Mouse (Mus musculus): ENCODE measurements around the gene Dgki. TPM values are rescaled to one million over a fixed set of nuclear protein-coding genes. Genes with fewer than 3 reads are reported as not detected.

Gene Dgki
- total RNA-seq, 1 experiment, result 0.94 TPM

DNA sequence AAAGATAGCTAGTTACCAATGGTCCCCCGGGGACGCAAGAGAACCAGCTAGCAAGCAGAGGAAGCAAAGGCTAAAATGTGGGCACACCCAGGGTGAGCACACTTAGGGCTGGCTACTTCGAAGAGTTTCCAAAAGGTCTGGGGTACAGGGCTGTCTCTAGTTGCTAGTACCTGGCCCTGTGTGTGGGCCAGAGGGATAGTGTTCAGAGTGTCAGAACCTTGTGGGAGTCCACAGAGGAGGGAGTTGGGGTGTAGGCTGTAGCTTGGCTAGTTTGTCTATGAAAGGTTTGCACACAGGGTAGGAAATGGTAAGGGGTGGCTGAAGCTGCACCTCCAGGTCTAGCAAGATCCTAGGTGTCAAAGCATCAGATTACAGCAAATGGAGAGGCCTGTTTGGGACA lies 25.1 kb upstream of the Dgki start:
- Histone ChIP-seq H3K4me3 (ENCODE audit: insufficient read depth in 1 of 2, low read depth in 1 of 2, low read length in 2 of 2, poor library complexity in 1 of 2, severe bottlenecking in 1 of 2) (no peak overlapping the region), H3K9ac (ENCODE audit: insufficient read depth, low read depth, low read length, poor library complexity, severe bottlenecking) (no peak overlapping the region), H3K27ac (ENCODE audit: insufficient read depth, low read depth, low read length, poor library complexity, severe bottlenecking) (no peak overlapping the region), H3K9me3 (ENCODE audit: control insufficient read depth, insufficient read depth, low read depth, low read length) (no peaks in the 10 kb centered on the region), H3K36me3 (ENCODE audit: control insufficient read depth, insufficient read depth, low read length, poor library complexity, severe bottlenecking) (no peaks in the 10 kb centered on the region), H3K4me1 (ENCODE audit: control insufficient read depth in 2 of 2, insufficient read depth in 2 of 2, low read length in 2 of 2, poor library complexity in 1 of 2) (peaks cover 2 to 3% of the 10 kb centered on the region in 2 experiments; a peak in 1 of 4 replicates)
- no peak for TF ChIP-seq ZNF384 (IDR thresholded peaks at IDR 0.05; ENCODE audit: low read depth, low read length)
- TF ChIP-seq HCFC1 (IDR thresholded peaks at IDR 0.05; ENCODE audit: borderline replicate concordance, insufficient read depth, low read length), result no peak
- TF ChIP-seq MAFK (IDR thresholded peaks at IDR 0.05; ENCODE audit: insufficient read depth, low read depth, low read length), result no peak
- TF ChIP-seq ZC3H11A (IDR thresholded peaks at IDR 0.05; ENCODE audit: borderline replicate concordance, low read depth, low read length), result no peak
- no peak for TF ChIP-seq CHD2 (IDR thresholded peaks at IDR 0.05; ENCODE audit: low read depth, low read length)
- in situ Hi-C loops (cut with MboI; ENCODE audit: low sequenced_read_pairs in 2 of 2, unreplicated experiment in 2 of 2), result no loop called here
- no peak for DNase-seq (ENCODE audit: low read depth, low spot score)

DNA sequence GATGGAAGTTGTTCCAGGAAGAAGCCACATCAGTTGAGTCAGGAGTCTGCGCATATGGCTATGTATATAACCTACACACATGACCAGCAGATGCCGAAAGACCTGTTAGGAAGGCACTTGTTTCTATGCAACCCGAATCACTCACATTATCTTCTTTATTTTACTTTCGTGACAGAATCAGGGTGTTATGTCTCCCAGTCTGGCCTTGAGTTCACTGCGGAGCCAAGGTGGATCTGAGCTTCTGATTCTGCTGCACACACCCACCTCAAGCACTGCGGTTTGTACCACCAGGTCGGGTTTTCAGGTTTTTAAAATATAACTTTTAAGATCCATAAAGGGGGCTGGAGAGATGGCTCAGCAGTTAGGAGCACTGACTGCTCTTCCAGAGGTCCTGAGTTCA lies 22.7 kb upstream of the Dgki start:
- in situ Hi-C loops (cut with MboI; ENCODE audit: low sequenced_read_pairs in 2 of 2, unreplicated experiment in 2 of 2), result no loop called here
- no peak overlapping the region for H3K4me3 ChIP-seq (ENCODE audit: insufficient read depth in 1 of 2, low read depth in 1 of 2, low read length in 2 of 2, poor library complexity in 1 of 2, severe bottlenecking in 1 of 2)
- no peaks in the 10 kb centered on the region for H3K9me3 ChIP-seq (ENCODE audit: control insufficient read depth, insufficient read depth, low read depth, low read length)
- H3K4me1 ChIP-seq (ENCODE audit: control insufficient read depth in 2 of 2, insufficient read depth in 2 of 2, low read length in 2 of 2, poor library complexity in 1 of 2), result peaks cover 2 to 3% of the 10 kb centered on the region in 2 experiments; a peak in 1 of 4 replicates
- TF ChIP-seq HCFC1 (IDR thresholded peaks at IDR 0.05; ENCODE audit: borderline replicate concordance, insufficient read depth, low read length) (no peak), MAFK (IDR thresholded peaks at IDR 0.05; ENCODE audit: insufficient read depth, low read depth, low read length) (no peak)
- no peak for DNase-seq (ENCODE audit: low read depth, low spot score)
- H3K9ac ChIP-seq (ENCODE audit: insufficient read depth, low read depth, low read length, poor library complexity, severe bottlenecking), result no peak overlapping the region
- H3K27ac ChIP-seq (ENCODE audit: insufficient read depth, low read depth, low read length, poor library complexity, severe bottlenecking), result no peak overlapping the region; the same call in 1 of the 2 replicates
- H3K36me3 ChIP-seq (ENCODE audit: control insufficient read depth, insufficient read depth, low read length, poor library complexity, severe bottlenecking), result no peaks in the 10 kb centered on the region

DNA sequence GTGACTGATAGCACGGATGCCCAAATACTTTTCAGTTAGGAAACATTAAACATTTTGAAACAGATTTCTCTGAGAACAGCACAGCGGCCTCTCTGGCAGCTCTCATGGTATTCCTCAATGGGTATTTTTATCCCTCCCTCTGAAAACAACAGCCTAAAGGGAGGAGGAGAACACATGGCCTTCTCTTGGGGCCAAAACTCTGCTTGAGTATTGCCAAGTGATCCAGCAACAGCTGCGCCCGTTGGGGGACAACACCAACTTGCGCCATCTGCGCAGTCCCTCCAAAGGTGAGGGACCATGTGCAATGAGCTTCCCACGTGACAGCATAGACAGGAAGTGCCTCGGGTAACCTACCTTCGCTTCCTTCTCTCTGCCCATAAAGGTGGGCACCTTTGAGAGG lies 22.1 kb upstream of the Dgki start:
- H3K27ac ChIP-seq (ENCODE audit: insufficient read depth, low read depth, low read length, poor library complexity, severe bottlenecking), result no peak overlapping the region; the same call in 1 of the 2 replicates
- no peak overlapping the region for H3K4me3 ChIP-seq (ENCODE audit: insufficient read depth in 1 of 2, low read depth in 1 of 2, low read length in 2 of 2, poor library complexity in 1 of 2, severe bottlenecking in 1 of 2)
- no peak overlapping the region for H3K9ac ChIP-seq (ENCODE audit: insufficient read depth, low read depth, low read length, poor library complexity, severe bottlenecking)
- H3K9me3 ChIP-seq (ENCODE audit: control insufficient read depth, insufficient read depth, low read depth, low read length), result no peaks in the 10 kb centered on the region
- no peaks in the 10 kb centered on the region for H3K4me1 ChIP-seq (ENCODE audit: control insufficient read depth in 2 of 2, insufficient read depth in 2 of 2, low read length in 2 of 2, poor library complexity in 1 of 2)
- no peak for DNase-seq (ENCODE audit: low read depth, low spot score)
- in situ Hi-C loops (cut with MboI; ENCODE audit: low sequenced_read_pairs in 2 of 2, unreplicated experiment in 2 of 2), result no loop called here
- H3K36me3 ChIP-seq (ENCODE audit: control insufficient read depth, insufficient read depth, low read length, poor library complexity, severe bottlenecking), result no peaks in the 10 kb centered on the region
- no peak for TF ChIP-seq MAFK (IDR thresholded peaks at IDR 0.05; ENCODE audit: insufficient read depth, low read depth, low read length)
- no peak for TF ChIP-seq HCFC1 (IDR thresholded peaks at IDR 0.05; ENCODE audit: borderline replicate concordance, insufficient read depth, low read length)
- no peak for TF ChIP-seq CHD2 (IDR thresholded peaks at IDR 0.05; ENCODE audit: low read depth, low read length)
- TF ChIP-seq ZC3H11A (IDR thresholded peaks at IDR 0.05; ENCODE audit: borderline replicate concordance, low read depth, low read length), result no peak
- no peak for TF ChIP-seq ZNF384 (IDR thresholded peaks at IDR 0.05; ENCODE audit: low read depth, low read length)

DNA sequence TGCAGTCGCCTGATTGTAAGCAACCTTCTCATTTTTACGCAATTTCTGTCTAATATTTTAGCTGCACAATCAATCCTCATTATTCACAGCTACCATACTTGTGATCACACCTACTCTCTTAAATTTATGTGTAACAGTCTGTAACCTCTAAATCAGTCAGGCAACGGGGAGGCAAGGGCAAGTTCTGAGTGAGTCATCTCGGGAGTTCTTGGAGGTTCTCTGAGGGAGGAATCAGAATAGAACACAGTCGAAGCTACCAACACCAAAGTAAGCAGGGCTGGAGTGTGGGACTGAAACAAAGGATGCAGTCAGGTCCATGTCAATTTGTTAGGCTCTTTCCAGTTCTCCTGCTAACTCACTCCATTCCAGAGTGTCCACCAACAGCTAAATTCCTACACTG lies 17.9 kb upstream of the Dgki start:
- H3K4me3 ChIP-seq (ENCODE audit: insufficient read depth in 1 of 2, low read depth in 1 of 2, low read length in 2 of 2, poor library complexity in 1 of 2, severe bottlenecking in 1 of 2), result no peak overlapping the region
- H3K9ac ChIP-seq (ENCODE audit: insufficient read depth, low read depth, low read length, poor library complexity, severe bottlenecking), result no peak overlapping the region
- TF ChIP-seq MAFK (IDR thresholded peaks at IDR 0.05; ENCODE audit: insufficient read depth, low read depth, low read length), result no peak
- no peaks in the 10 kb centered on the region for H3K36me3 ChIP-seq (ENCODE audit: control insufficient read depth, insufficient read depth, low read length, poor library complexity, severe bottlenecking)
- H3K4me1 ChIP-seq (ENCODE audit: control insufficient read depth in 2 of 2, insufficient read depth in 2 of 2, low read length in 2 of 2, poor library complexity in 1 of 2), result no peaks in the 10 kb centered on the region
- in situ Hi-C loops (cut with MboI; ENCODE audit: low sequenced_read_pairs in 2 of 2, unreplicated experiment in 2 of 2), result no loop called here
- DNase-seq (ENCODE audit: low read depth, low spot score), result no peak
- H3K27ac ChIP-seq (ENCODE audit: insufficient read depth, low read depth, low read length, poor library complexity, severe bottlenecking), result no peak overlapping the region
- no peaks in the 10 kb centered on the region for H3K9me3 ChIP-seq (ENCODE audit: control insufficient read depth, insufficient read depth, low read depth, low read length)

DNA sequence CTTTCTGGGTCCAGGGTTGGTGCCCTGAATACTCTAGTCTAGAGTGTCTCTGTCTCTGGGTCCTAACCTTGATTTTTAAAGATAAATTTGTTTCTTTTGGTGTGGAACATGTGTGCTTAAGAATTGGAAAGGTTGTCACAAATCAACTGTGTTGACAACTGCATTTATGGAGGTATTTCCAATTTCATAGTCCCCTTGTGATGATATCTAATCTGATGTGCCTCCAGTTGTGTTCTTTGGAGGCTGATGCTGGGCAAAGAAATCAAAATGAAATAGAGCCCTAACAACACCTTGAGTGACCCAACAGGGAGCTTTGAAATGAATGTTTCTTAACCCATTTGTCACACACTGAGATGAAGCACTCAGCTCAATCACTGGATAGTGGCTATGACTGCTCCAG lies 15.5 kb upstream of the Dgki start:
- in situ Hi-C loops (cut with MboI; ENCODE audit: low sequenced_read_pairs in 2 of 2, unreplicated experiment in 2 of 2), result no loop called here
- Histone ChIP-seq H3K36me3 (ENCODE audit: control insufficient read depth, insufficient read depth, low read length, poor library complexity, severe bottlenecking) (no peaks in the 10 kb centered on the region), H3K9me3 (ENCODE audit: control insufficient read depth, insufficient read depth, low read depth, low read length) (no peaks in the 10 kb centered on the region), H3K4me1 (ENCODE audit: control insufficient read depth in 2 of 2, insufficient read depth in 2 of 2, low read length in 2 of 2, poor library complexity in 1 of 2) (no peaks in the 10 kb centered on the region), H3K27ac (ENCODE audit: insufficient read depth, low read depth, low read length, poor library complexity, severe bottlenecking) (no peak overlapping the region), H3K4me3 (ENCODE audit: insufficient read depth in 1 of 2, low read depth in 1 of 2, low read length in 2 of 2, poor library complexity in 1 of 2, severe bottlenecking in 1 of 2) (no peak overlapping the region), H3K9ac (ENCODE audit: insufficient read depth, low read depth, low read length, poor library complexity, severe bottlenecking) (no peak overlapping the region)
- TF ChIP-seq CHD2 (IDR thresholded peaks at IDR 0.05; ENCODE audit: low read depth, low read length) (no peak), ZC3H11A (IDR thresholded peaks at IDR 0.05; ENCODE audit: borderline replicate concordance, low read depth, low read length) (no peak), MAFK (IDR thresholded peaks at IDR 0.05; ENCODE audit: insufficient read depth, low read depth, low read length) (no peak), HCFC1 (IDR thresholded peaks at IDR 0.05; ENCODE audit: borderline replicate concordance, insufficient read depth, low read length) (no peak), ZNF384 (IDR thresholded peaks at IDR 0.05; ENCODE audit: low read depth, low read length) (no peak)
- DNase-seq (ENCODE audit: low read depth, low spot score), result no peak

All from ES-E14 (cell line).